Mouse (Mus musculus) thymus, adult 2 months (tissue): Measurements from ENCODE around the gene Lrrc23.

Experiments
- CTCF ChIP-seq: fragments of 200-500 bp; IDR thresholded peaks from 2 replicates; pipeline ENCODE4 v1.5.1; 2012; ENCODE audit warnings: mild to moderate bottlenecking, control low read depth, low read length, moderate library complexity, borderline replicate concordance; ENCODE audit not compliant: control insufficient read depth, poor library complexity, insufficient read depth; ENCODE audit errors: extremely low read depth
- POLR2A ChIP-seq: fragments of 200-500 bp; IDR thresholded peaks from 2 replicates; pipeline ENCODE4 v1.6.1; 2012; ENCODE audit warnings: mild to moderate bottlenecking, low read length, control low read depth, moderate library complexity; ENCODE audit not compliant: control insufficient read depth, poor library complexity, insufficient read depth; ENCODE audit errors: extremely low read depth

- TF ChIP-seq POLR2A (no peak), CTCF (no peak)
These were observed 41.4 kb upstream of the Lrrc23 start for GRCm38 (mm10) chr6:124820891-124821290.
